Mouse (Mus musculus) c-Kit-negative CD71-positive TER-119-positive erythroid progenitor cells, embryonic 14.5 days (primary cell): Measurements from ENCODE around the gene Epha8.

ENCODE experiments used
- DNase-seq: peaks from one replicate; pipeline ENCODE4 v3.0.0-alpha.2; 2013; ENCODE audit warnings: low read depth, low spot score

The Epha8 gene

DNA sequence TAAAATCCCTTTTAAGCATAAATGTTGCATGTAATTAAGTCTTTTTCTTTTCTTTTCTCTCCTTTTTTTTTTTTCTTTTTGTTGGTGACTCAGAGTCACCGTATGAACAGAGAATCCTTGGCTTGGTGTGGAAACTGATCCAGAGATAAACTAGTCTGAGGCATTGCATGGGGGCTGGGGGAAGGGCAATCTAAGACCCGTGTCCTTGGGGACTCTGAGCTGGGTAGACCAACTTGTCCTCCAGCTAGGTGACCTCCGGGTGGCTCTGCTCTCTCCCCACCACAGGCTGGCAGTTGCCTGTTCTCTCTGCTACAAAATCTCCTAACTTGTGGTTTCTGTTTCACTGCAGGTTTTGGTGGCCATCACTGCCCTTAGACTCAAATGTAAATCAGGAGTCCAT, 3.5 kb upstream of the Epha8 start:
- no peak for DNase-seq

DNA sequence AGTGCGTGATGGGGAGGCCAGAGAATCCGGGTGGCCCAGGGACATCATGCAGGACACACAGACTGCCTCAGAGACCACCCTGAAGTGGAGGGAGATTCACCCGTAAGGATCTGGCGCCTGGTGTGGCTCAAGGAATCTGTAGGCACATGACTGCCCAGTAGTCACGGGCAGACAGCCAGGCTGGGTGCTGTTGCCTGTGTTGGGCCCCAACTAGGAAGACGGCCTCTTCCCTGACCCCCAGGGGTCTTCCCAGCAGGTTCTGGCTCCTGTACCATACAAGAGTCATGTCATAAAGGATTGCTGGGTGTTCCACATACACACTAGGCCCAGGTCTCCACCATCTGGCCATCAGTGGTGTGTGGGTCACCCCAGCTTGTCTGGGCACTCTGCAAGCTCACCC, 2.1 kb downstream of the Epha8 start:
- no peak for DNase-seq

DNA sequence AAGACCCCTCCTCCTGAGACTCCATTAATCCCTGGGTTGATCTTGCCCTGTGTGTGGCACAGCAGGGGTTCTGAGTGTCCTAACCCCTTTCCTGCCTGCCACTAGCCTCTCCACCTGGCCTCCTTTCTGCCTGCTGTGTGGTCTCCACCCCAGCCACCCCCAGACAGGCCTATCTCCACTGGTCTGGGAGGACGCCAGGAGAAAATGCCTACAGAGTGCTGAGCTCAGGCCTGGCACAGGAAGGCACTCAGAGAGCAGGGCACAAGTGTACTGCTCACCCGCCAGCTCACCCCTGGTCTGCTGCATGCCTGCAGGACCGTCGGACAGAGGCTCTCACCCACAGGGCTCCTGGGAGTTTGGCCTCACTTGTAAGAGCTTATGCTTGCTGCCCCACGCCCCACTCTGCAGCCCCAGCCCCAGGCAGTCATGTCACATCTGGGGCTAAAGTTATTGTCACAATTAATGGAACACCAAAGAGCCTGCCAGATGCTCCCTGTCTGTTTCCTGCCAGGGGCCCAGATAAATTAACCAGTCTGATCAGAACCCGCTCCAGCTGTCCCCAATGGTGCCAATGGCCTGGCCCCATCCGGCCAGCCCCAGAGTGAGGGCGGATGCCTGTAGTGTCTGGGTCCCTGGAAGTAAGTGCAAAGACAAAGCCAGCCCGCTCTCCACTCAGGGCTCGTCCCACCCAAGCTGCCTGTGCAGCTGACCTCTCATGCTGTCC, 7.2 kb downstream of the Epha8 start:
- no peak for DNase-seq

DNA sequence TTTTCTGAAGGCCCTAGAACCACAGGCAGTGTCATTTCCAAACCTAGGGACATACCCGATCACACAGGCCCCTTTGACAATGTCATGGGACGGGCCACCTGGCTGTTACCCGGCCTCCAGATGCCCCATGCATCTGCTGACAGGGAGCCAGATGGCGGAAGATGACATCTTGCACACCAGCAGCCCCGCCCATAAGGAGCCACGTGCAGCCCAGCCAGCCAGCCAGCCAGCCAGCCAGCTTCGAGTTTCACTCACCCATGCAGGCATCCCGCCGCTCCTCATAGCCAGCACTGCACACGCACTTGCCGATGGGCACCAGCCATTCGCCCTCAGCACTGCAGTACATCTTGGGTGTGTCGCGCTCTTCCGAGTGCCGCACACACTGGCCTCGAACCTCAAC, 11.2 kb downstream of the Epha8 start:
- no peak for DNase-seq

DNA sequence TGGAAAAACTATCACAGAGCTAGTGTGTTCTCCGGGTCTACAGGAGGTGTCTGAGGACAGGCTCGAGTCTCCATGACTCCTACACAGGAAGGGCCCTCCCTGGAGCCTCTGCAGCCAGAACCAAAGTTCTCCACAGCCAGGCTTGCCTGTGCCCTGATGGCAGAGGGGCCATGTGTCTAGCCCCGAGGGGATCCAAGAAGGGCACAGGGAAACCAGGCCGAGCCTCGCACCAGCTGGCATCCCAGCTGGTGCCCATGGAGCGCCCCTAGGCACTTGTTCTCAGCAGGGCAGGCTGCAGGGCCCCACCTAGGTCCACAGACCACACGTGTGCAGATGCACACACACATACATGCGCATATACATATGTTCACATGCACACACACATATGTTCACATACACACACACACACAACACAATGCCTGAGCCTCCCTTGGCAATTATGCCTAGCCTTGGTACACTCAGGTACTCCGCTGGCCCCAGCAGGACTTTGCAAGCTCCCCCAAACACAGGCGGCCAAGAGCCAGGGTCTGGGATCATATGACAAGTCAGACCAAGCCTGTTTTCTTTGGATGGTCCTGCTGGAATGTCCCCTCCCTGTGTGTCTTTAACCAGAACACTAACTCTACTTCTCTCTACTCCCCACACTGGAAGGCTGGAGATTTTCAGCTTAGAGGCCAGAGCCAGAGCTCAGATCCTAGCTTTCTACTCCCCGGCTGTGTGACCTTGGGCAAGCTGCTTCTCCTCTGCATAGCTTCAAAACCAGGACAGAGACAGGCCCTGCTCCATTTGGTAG, 11.9 kb downstream of the Epha8 start:
- no peak for DNase-seq

DNA sequence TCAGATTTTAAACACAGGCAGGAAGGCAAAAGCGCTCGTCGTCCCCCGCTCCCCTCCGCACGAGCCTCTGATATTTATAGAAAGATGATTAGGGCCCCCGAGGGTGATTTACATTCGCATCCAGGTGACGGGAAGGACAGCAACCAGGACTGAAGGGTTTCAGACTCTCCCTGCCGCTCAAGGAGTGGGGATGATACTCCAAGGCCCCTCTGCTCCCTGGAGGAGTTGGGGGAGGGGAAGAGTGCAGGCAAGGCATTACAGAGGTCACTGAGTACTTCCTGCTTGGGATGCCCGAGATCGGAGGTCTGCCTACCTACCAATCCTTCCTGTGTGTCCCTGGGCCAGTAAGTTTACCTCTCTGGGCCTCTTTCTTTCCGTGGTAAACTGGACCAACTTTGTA, 13.4 kb downstream of the Epha8 start:
- DNase-seq: no peak

DNA sequence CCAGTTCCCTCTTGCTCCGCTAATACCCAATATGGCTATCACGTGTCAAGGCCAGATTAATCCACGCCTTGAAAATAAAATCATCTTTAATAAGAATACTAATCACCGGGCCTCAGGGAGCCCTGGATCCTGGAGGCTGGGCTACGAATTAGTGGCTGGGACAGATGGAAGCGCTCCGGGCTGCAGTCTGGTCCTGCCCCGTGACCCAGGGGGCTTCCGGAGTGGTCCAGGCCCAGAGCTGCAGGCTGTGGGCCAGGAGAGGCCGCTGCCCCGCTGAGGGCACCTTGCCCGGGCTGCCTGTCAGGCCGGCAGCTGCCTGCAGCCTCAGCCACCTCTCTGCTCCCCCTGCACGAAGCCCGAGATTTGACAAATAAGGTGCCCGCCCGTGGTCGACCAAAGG, 13.9 kb downstream of the Epha8 start:
- no peak for DNase-seq

DNA sequence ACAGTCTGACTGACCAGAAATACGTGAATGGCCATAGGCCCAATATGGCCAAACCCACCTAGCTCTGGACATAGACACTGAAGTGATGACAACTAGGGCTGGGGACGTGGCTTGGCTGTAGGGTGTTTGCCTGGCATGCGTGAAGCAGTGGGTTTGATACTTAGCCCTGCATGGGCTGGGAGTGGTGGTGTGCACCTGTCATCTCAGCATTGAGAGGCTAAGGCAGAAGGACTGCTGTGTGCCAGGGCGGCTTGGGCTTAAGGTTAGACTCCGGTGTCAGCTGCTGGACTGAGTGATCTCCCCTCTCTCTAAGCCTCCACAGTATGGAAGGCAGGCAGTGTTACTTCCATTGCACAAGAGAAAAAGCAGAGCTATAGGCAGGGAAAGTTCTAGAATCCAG, 18.7 kb downstream of the Epha8 start:
- DNase-seq: no peak

DNA sequence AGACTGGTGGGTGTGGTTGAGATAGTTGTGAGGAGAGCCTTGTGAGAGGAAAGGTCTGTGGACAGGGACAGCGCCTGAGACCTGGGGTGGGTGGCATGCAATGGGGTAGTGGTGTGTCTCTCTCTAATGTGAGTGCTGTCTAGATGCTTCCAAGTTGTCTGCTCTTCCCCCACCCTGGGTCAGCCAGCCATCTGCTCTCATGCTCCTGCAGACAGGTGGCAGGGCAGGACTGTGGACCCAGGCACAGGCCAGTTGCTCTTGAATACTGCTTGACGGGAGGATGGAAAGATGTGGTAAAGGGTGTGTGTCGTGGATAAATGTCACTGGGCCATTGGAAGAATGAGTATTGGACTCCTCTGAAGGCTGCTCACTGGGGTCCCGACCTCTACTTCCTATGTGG, 19.3 kb downstream of the Epha8 start:
- DNase-seq: no peak

DNA sequence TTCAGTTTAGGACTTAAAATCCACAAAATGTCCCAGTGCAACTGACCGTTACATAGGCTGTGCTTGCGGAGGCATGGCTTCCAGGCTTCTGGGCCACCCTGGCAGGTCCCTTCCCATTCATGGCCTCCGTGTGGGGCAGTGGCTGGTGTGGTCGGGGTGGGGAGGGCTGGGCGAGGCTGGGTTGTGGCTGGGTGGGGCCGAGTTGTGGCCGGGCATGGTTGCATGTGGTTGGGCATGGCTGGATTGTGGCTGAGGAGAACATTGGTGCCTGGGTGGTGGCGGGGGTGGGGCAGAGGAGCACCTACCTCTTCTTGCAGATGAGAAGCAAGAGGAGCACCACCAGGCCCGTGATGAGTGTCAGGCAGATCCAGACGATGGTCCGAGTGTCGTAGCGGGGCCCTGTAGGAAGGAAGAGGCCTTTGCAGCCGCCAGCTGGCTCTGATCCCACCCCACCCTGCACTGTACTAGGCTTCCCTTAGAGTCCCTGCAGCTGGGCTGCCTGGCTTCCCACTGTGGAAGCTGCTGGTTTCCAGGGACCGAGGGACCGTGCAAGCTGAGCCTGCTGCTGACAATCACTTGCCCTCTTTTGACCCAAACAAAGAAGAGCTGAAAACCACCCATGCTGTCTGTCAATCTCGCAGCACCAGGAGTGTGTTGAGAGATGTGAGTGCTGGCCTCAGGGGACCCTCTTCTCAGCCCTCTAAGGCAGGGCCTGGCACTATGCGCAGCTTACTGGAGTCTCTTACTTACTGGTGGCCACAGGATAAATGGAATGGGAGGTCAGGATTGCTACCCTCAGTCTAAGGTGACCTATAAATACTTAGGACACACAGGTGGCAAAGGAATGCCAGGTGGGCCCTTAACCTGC, 21.6 kb downstream of the Epha8 start:
- peak; percentile 51 for DNase-seq

DNA sequence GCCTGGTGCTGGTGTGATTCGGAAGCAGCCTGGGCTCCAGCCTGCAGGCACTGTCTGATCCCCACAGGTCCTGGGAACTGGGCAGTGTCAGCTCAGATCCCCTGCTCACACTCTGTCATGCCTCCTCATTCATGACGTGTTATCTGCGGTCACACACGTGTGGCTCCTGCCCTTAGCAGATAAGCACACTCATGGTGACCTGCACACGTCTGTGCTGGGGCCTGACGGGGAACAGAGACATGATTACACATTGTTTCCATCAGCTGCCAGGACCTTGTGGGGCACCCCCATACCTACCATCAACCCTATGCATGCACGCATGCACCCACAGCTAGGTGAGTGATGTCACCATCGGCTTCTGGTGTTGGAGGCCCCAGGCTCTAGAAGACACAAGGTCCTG, 26.1 kb downstream of the Epha8 start:
- DNase-seq: peak; percentile 90

DNA sequence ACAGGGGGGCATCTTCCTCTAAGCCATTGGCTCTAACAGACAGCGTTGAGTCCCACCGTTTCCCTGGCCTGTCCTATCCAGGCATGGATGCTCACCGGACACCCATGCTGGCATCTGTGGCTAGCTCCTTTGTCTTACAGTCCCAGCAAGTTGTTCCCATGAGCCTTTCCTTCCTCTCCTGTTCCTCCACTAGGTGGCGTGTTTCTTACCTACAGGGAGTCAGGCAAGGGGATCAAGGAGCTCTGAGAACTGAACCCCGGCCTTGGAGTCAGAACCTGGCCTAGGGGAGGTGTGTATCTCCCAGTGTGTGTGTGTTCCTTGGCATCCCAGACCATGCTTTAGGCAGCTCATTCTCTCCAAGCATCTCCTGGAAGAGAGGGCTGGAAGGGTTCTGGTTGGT, 27.7 kb downstream of the Epha8 start:
- DNase-seq: peak; percentile 77

DNA sequence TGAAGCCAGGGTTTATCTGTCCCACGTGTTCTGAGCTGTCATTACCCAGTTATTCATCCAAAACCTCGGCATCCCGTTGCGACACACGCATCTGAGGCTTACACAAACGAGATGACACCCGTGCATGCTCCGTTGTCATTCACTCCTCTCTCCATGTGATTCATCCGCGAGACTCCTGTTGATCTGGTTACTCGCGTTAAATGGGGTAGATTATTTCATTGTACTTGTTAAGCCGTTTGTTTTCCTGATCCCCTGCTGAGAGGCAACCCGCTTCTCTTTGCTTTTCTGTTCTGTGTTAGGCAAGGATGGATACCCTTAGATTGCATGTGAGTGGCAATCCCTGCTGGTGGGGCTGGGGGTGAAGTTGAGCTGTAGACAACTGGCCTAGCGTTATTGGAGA, 30.8 kb downstream of the Epha8 start:
- DNase-seq: no peak

DNA sequence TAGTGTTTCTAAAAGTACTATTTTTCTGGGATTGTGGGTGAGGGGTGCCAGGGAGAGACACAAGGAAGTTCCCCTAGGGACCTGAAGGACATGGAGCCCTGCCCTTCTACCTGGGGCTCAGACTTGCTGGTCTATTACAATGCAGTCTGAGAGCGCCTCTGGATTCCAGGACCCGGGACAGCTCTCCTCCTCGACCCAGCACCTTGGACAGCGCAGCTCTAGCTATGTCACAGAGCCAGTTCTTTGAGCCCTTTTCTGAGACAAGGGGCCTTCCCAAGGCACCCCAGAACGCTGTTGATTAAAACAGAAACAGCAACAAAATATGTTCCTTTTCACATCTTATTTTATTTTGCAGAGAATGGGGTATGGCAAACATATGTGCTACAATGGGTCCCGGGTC, 32.1 kb downstream of the Epha8 start:
- DNase-seq: no peak

DNA sequence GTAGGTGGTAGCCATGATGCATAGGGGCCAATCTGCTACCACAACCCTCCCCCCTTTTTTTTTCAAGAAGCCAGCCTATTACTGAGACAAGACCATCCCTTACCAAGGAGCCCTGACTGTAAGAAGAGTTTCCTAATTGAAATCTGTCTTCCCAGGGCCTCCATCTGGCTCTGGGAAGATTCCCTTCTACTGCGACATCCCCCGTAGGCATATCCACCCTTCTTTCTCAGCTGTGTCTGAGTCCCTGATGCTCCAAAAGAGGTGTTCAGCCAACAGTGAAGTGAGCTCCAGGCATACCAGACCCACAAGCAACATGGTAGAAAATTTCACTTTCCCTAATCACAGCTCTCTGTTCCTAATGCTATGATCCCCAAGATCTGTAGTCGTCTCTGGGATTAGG, 37.1 kb downstream of the Epha8 start:
- DNase-seq: no peak

DNA sequence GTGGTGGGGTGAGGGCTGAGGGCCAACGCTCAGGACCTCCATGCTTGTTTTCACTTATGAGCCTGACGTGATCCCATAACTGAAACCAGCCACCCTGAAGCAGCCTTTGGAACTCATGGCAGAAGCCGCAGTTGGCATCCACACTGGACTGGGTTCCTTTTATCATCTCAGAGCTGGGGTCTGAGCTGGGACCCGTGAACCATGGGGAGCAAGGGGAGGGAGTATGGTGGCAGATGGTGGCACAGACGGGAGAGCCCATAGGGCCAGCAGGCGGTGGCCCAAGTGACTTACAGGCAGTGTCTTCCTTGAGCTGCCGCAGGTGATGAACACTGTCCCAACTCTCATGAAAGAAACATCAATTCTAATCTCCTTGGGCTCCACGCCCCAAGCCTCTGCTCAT, 37.8 kb downstream of the Epha8 start:
- no peak for DNase-seq

DNA sequence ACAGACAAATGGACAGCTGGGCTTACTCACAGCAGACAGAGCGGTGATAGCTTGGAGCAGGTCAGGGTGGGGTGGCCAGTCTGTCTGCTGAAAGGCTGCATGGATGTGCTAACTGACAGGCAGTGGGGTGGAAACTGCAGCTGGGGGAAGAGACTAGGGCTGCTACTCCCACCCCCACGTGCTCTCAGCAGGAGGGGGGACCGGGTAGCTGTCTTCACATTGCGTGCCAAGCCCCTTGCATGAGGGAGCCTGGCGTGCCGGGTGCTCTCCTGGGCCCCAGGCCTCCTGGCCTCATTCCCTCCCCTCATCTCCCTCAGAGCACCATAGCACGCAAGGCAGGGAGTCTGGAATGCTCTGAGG, 39.5 kb downstream of the Epha8 start:
- no peak for DNase-seq

DNA sequence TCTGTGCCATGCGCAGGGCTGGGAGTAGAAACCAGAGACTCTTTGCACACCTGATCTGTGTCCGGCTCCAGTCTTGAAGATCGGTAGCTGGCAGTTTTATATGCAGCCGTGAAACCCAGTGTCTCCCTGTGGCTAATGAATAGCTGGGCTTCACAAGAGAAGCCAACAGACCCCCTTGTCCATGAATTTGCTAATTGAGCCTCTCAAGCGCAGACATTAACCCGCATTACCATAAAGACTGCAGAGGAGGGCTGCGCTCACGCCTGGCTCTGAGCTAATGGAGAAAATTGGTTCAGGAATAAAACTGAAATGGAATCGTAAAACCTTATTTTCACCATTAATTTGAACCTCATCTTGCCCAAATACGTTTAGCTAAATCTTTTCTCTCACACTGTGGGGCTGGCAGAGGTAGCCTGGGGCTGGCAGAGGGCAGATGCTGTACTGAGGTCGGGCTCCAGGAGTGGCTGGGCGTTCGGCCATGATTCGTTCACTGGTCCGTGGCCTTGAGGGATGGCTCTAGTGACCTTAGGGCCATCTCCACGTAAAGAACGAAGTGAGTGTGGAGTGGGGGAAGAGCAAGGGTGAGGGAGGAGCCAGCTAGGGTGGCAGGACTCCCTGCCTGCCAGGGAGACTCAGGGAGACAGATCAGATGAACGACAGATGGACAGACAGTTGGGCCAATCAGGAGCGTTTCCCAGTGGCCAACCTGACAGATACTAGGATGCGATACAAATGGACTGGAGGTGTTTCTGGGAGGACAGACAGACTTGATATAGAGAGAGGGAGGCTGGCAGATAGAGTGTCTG, 40.1 kb downstream of the Epha8 start:
- DNase-seq: no peak

DNA sequence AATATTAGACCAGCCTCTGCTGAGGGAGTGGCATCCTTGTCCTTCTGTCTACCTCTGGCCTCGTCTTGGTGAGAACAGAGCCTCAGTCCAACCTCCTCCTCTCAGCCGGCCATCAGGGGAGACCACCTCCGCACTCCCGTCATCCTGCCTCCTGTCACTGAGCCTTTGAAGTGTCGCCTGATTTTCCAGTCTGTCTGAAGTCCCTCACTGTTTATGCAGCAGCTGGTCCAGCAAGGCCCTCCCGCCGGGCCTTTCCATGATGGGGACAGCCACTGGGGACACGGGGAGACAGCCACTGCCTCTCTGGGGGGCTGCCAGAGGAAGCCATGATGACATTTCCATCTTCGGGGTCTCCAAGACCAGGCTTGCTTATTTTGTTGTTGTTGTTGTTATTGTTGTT, 43.8 kb downstream of the Epha8 start:
- no peak for DNase-seq

DNA sequence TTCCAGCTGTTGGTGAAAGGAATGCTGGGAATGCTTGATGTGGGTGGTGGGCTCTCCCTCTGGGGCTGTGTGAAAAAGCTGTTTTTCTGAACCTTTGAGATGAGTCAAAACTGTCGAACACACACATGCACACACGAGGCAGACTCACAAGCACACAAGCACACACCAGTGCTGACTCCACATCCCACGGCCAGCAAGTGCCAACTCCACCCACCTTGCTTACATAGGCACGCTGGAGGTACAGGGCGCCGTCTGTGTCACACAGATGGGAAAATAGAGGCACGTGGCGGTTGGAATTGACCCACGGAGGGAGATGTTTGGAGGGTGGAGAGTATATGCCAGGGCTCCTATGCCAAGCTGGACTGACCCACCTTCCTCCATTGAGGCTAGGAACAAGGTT, 44.8 kb downstream of the Epha8 start:
- DNase-seq: no peak

DNA sequence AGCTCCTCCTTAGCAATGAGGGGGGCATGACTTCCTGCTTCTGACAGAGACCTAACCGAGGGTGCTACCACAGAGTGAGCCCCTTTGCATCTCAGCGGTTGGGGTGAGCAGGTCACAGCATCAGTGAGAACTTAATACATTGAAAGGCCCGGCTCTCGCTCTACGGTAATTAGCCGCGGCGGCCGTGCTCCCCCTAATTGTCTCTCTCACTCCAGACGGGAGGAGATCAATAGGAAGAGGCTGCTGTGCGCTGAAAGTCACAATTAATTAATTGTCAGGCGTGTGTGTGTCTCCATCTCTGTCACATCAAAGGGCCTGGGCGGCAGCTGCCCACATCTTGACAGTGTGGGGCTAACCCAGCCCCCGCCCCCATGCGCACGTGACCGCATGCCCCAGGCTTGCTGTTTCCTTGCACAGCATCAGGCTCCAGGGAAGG, 45.4 kb downstream of the Epha8 start:
- DNase-seq: no peak

DNA sequence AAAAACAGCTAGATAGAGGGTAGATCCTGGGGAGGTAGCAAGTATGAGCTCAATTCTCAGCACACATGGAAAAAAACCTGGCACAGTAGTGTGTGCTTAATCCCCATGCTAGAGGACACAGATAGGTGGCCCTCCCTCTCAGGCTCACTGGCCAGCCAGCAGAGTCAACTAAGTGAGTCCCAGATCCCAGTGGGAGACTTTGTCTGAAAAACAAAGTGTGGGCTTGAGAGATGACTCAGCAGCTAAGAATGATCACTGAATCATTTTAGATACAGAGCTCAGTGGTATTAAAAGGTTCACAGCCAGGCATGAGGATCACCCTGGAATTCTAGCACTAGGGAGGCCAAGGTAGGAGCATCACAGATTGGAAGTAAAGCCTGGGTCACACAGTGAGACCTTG, 48.8 kb downstream of the Epha8 start:
- no peak for DNase-seq
